Mouse (Mus musculus) WW6 (cell line): Measurements from ENCODE around the gene Fbln2.

ENCODE experiments used
- DNase-seq: peaks from one replicate; pipeline ENCODE4 v3.0.0-alpha.2; 2013; ENCODE audit warnings: low read depth, low spot score

Fbln2 gene

DNA sequence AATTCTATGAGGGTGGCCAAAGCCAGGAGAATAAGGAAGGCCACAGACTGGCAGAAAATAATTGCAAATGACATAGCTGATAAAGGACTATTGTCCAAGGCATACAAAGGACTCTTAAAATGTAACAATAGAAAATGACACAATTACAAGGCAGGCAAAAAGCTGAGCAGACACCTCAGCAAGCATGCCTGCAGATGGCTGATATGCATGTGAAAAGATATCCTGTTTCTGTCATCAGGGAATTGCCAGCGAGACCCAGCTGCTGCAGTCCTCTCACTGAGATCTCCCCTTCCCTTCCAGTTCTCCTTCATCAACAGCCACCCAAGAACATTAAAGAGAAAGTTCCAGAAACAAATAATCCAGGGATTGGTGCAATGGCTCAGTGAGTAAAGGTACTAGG is 66.0 kb downstream of the Fbln2 start:
- DNase-seq = no peak

DNA sequence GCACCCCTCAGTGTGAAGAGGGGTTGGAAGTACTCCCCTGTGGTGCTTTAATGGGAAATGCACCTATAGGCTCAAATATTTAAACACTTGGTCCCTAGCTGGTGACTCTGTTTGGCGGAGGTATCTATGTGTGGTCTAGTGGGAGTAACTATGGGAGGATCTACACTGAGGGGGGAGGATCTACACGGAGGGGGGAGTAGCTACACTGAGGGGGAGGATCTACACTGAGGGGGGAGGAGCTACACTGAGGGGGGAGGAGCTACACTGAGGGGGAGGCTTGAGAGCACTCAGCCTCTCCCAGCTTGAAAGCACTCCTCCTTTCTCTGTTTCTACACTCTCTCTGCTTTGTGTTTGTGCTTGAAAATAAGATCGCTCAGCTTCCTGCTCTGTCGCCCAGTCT is 67.2 kb downstream of the Fbln2 start:
- DNase-seq = no peak

DNA sequence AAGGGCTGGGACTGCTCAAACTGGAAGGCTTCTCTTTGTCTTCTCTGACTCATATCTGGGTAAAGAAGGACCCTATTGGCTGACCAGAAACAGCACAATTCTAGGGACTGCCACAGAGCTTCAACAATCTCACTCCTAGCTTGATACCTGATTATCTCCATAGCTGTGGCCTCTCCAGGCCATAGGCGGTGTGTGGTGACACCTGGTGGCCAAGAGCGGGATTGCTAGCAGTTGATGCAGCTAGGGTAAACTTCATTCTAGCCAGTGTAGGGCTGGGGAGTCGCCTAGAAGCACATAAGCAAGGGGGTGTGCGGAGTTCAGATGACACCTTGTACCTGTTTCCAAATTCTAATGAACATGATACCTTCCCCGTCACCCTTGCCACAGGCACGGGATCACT is 69.0 kb downstream of the Fbln2 start:
- no peak for DNase-seq

DNA sequence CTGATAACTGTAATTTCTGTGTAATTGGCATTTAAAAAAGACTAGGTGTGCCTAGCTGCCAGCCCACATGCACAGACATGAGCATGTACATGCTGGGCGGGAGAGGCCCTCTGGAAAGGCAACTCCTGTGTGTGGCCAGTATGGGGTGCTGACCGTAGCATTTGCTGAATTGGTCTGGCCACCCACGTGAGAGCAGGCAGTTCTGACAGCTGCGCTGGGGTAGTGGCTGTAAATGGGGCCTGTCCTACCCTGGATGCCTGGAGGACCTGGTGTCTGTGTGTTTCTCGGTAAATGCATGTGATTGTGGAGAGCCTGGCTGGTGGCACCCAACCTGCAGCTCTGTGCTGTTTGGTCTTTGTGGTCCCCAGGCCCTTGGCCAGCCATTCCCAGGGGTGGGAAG is 69.5 kb downstream of the Fbln2 start:
- no peak for DNase-seq

DNA sequence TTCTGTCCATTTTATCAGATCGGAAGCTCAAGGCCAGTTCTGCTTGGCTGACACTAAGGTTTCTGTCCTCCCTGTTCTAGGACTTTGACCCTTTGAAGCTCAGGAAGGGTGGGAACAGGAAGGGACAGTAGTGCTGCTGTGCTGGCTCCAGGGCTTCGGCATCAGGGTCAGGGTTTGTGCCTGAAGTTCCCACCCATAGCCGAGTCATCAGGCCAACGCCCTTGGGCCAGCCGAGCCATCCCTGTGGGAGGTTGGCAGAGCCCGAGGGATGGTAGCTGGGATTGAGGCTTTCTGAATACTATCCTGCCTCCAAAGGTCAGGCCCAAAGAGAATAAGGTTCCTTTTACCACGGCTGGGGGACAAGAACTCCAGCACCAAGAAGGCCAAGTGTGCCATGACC is 70.8 kb downstream of the Fbln2 start:
- no peak for DNase-seq

DNA sequence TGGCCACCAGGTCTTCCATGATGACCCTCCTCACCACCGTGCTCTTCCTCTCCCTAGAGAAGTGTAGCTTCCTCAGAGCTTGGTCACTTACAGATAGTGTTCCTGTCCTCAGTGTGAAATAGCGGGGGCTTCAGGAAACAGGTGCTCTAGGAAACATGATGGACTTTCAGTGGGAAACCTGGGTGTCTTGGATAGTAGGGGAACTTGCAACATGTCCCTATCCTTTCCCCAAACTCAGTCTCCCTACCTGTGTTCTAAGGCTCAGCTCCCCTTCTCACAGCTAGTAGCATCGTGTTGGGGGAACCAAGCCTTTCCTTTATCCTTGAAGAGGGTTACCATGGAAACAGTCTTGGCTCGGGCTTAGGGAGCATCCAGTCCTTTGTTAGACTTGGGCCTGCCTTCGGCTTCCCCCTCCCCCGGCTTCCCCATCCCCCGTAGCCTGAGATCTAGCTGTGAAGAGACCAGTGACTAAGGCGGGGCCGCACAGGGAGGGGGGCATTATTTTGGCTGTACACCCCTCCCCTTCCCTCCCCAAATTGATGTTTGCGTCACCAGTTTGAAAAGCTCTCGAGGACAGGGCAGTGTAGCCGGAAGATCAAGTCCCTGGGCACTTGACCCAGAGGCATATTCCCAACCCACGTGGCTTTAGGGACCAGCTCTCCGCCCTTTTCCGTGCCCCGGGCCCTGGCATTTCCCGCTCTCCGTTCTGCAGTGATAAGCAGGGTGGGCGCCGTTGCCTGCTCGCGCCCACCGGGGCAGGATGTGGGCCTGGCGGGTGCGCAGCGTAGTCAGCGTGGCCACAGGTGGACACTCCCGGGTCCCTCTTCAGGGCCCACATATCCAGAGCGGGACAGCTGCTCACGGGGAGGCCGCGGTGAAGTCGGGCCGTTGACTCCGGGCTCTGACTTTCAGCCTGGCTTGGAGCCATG is 72.5 kb downstream of the Fbln2 start:
- no peak for DNase-seq

DNA sequence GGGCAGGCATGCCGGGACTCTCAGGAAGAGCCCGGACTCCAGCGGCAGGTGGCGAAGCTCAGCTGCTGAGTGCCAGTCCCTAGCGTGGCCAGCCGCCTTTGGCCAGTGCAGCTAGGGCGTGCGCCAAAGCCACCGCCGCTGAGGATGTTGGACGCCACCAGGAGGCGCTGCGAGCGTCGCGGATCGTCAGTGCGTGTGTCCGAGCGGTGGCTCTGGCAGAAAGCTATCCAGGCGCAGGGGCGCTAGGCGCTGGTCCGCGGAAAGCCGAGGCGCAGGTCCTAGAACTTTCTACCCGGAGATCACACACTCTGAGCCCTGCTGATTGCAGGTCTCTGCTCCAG is 73.2 kb downstream of the Fbln2 start:
- no peak for DNase-seq

DNA sequence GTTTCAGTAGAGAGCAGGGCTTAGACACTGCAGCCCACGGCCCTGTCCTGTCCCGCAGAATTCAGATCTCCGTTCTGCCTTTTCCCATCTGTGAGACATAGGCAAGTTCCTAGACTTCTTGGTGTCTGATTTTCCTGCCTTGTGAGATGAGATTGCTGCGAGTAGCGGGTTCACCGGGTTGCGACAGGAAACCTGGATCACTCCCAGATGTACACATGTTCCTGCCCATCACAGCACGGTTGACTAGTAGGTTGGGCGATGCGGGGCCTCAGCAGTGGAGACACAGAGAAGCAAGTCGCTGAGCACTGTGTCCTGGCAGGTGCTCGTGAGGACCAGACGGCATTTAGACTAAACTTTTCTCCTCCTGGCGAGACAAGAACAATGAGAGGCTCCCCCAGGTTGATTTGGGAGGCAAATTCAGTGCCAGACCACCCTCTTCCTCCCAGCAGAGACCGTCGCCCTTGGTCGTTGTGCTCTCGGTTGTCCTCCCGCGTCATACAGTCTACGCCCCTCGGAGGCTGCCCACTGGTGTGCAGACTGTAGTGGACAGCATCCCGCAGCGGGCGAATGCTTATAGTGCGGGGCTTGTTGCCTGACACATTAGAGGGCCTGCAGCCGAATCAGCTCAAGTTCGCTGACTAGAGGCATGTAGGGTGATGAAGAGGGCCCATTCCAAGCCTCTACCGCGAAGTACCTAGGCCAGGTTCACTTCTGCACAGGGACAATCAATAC is 73.7 kb downstream of the Fbln2 start:
- no peak for DNase-seq

DNA sequence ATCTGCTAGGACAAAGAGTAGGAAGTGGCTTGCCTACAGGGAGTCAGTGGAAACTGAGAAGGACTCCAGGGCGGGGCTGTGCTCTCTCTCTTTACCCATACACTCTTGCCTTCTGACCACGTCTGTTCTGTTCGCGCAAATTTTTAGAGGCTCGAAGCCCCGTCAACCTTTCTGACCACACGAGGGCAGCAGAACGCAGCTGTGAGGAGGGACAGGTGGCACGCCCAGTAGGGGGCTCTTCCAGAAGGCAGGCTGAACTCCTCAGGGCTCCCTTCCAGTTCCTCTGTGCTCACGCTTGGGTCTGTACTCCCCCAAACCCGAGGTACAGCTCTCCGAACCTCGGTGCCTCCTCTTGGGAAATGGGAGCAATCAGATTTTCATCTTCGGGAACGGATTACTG is 74.4 kb downstream of the Fbln2 start:
- DNase-seq = peak; percentile 61

DNA sequence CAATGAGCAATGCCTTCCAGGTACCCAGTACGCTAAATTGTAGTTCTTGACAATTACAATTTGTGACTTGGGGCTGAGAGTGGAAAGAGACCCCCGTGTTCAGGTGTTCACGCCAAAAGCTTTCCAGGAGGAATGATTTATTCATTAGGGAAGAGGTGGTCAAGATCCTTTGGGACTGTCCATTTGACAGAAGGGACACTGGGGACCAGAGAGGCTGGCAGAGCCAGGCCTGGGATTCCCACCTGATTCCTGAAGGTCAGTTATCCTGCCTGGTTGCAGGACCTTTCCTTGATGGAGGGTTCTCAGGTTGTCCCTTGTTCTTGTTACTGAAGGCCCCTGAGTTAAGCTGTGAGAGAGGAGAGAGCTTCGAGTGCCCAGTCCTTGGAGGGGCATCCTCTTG is 74.9 kb downstream of the Fbln2 start:
- DNase-seq = no peak

DNA sequence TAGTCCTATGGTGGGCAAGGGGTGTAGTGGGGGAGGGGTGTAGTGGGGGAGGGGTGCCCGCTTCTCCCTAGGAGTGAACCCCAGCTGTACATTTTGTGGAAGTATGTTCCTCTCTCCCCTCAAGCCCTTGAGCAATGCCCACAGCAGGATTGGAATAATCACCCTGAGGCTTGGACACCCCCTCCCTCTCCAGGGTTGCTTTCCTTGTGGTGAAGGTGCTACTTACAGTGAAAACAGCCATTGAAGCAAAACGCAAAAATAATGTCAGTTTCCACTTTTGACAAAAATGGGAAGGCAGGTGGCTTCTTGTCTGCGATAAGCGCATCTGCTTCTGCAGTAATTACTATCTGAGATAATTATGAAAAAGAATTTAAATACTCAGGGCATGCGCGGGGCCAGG is 75.4 kb downstream of the Fbln2 start:
- DNase-seq = no peak

DNA sequence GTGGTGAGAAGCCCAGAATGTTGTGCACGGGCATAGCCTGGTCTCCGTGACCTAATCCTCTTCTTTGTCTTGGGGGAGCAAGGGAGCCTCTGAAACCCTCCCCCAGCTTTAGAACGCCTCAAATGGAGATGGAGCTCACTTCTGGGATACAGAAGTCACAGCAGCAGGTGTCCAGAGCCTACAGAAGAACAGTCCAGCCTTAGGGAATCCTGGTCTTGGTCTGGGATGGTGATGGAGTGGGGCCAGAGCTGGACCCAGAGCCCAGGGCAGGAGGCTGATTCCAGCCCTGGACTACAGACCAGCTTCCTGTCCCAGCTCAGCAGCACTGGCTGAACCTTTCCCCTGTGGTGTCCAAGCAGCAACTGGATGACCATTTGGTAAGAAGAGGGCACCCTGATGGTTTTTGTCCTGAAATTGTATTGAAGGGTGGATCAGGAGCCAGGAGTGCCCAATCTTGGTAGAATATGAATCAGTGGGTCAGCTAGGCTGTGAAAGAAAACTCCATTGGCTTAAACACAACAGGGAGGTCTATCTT is 76.1 kb downstream of the Fbln2 start:
- no peak for DNase-seq

DNA sequence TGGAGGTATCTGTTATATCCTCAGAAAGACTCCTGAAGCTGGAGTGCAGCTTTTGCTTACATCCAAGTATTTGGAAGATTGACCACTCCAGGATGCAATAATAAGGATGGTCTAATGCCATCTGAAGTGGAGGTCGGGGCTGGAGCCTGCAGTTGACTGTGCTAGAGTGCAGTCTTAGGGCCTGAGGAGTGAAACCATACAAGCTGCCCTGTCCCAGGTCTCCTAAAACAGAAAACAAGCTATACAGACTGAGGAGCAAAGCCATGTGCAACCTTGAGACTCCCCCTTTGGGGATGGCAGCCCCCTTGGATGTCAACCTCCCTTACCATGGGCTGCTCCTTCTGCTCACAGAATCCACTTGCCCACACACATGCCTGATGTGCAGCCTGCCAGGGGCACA is 76.7 kb downstream of the Fbln2 start:
- DNase-seq = no peak

DNA sequence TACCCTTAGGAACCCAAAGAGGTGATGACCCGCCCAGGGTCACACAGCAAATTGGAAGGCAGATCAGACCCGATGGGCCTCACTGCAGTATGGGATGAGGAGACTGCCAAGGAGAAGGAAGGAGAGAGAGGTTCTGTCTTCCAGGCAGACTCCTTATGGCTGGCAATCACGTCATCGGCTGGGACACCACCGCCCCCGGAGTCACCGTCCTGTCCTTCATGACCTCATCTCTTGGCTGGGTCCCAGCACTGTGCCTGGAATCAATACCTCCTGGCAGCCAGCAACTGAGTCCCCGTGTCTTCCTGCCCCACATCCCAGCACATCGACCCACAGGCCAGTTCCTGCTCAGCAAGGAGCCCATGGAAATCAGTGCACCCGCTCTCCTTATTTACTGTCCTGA is 78.7 kb downstream of the Fbln2 start:
- no peak for DNase-seq

DNA sequence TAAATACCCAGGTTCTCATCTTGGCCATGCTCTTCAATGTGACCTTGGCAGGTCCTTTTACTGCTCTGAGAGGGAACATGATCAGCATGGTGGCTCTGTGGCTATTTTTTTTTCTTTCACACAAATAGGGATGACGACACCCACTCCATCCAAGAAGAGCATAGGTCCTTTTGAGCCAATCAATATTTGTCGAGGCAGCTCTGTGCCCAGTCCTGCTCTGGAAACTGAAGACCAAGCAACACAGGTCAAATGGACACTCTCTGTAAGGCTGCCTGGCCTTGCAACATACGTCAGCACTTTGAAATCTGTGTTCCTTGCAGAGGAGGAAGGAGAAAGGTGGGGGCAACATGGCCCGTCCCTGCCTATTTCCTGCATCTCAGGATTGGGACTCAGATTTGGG is 83.2 kb downstream of the Fbln2 start:
- no peak for DNase-seq

DNA sequence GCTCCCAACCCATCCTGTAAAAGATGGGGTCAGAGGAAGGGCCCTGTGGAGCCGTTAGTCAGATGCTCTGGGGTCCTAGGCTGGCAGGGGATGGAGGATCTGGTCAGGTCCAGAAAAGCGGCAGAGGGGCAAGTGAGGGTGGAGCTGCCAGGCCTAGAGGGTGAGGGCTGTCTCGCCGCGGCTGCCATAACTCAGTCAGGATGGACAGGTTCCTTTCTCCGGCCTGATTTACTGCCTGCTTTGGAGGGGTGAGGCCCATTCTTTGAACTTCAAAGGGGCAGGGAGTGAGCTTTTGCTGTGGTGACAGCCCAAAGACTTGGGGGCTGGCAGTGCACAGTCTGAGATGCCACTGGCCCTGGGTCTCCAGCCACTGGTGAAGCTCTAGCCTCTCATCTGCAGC is 86.6 kb downstream of the Fbln2 start:
- DNase-seq = no peak

DNA sequence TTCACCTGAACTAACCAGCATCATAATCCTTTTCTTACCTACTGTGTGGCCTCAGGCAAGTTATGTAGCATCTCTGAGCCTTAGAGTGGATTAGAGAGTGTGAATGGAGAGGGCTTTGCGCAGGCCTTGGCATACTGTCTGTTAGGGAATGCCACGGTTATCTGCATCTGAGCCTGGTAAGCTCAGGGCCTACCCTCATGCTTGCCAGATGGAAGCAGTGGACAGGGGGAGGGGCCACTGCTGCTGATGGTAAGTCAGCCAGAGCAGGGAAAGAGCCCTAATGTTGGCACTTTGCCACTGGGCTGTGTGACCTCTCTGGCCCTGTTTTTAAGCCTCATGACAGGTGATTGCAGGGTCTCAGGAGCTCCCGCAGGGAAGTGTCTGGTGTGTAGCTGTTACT is 87.8 kb downstream of the Fbln2 start:
- DNase-seq = no peak

DNA sequence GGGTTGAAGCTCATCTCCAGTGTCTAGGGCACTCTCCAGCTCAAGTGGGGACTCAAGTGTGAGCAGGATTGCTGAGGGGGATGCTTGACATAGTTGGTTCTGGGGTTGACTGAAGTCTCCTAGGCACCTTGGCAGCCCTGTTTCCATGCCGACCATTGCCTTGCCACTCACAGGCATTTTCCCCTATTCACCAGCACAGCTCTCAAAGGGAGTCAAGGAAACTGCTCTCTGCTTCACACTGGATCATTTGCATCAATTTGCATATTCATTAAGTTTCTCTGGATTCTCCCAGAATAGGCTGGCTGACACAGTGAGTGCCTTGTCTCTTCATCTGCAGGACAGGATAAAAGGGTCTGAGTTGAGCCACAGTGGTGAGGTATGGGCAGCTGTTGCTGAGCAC is 89.6 kb downstream of the Fbln2 start:
- no peak for DNase-seq

DNA sequence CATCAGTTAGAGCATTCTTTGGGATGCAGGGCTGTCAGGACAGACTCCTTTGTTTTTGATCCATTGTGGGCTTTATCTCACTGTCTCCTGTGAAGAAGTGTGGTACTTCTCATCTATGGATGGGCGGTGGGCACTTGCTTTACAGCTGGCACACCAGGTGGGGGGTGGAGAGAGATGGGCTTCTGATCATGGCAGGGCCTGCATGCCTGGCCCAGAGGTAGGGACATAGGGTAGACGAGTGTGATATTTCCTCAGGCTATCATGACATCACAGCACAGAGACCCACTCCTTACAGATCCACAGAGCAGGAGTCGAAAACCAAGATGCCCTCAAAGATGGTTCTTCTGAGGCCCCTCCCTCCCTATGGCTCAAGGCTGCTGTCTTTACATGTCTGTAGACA is 90.1 kb downstream of the Fbln2 start:
- no peak for DNase-seq

DNA sequence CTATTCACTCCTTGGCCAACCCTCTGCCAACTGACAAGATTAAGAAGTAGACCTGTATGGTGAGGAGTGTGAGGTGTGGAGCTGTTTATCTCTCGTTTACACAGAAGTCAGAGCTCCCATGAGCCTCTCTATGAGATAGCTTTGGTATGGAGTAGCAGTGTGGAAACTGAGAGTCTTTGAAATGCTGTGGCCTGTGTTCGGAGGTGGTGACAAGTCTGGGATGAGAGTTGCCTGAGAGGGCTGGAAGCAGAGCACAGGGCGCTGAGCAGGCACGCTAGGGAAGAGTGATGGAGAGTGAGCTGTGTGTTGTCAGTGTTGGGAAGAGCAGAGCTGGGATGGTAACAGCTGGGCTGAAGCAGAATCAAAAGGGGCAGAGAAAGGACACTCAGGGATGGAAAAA is 91.9 kb downstream of the Fbln2 start:
- DNase-seq = no peak

DNA sequence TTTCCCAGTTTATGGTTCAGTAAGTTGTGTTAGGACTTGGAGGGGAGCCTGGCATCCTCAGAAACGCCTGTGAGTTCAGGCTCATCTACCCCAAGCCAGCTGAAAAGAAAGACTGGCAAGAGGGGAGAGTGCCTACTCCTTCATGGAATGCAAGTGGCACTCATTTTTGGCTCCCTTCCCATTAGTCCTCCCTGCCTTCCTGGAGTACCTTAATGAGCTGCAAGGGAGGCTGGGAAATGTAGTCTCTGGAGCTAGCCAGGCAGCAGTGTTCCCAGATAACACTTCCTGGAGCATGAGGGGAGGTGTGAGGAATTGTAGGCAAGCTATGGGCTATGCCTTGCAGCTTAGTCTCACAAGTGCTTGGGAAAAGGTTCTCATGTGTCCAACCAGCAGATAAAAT is 95.7 kb downstream of the Fbln2 start:
- DNase-seq = no peak

DNA sequence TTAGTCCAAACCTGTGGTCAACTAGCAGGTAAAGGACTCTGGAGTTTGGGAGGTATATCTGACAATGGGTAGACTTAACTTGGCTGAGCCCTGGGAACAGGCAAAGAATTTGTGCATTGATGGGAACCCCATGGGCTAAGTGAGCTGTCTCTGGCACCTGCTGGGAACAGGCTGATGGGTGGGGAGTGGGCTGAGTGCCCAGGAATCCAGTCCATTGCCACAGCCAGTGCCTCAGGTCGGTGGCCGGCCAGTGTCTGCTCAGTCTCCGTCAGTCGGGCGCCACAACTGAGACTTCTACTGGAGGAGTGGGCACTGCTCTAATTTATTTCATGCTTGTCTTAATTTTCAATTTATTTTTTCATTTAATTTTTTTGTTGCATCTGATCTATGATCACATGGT is 98.9 kb downstream of the Fbln2 start:
- DNase-seq = no peak

DNA sequence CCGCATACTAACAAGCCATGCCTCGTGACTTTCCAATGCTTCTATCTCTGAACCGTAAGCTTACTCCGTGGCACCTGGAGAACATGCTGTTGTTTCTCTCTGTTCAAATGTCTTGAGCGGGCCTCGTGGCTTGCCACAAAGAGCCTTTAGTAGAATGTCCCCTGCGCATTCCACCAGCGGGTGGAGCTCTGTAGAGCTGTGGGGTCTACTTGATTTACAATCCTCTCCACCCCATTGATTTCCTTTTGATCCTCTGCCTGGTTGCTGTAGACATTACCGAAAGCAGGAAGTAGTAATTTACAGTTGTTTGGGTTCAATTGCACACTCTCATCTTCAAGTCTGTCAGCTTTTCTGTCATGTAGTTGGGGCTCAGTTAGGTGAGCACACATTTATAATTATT is 100.2 kb downstream of the Fbln2 start:
- DNase-seq = peak; percentile 9
